Mouse (Mus musculus) stomach, postnatal 0 days (tissue): Measurements from ENCODE around the gene Bcl2l13.

ENCODE experiments used
- CTCF ChIP-seq: IDR thresholded peaks from 2 replicates; pipeline ENCODE4 v1.5.1; 2016; ENCODE audit warnings: antibody characterized with exemption, low read depth, mild to moderate bottlenecking, moderate library complexity
- EP300 ChIP-seq: optimal IDR thresholded peaks from 2 replicates; pipeline ENCODE3; 2016; ENCODE audit warnings: antibody characterized with exemption

DNA sequence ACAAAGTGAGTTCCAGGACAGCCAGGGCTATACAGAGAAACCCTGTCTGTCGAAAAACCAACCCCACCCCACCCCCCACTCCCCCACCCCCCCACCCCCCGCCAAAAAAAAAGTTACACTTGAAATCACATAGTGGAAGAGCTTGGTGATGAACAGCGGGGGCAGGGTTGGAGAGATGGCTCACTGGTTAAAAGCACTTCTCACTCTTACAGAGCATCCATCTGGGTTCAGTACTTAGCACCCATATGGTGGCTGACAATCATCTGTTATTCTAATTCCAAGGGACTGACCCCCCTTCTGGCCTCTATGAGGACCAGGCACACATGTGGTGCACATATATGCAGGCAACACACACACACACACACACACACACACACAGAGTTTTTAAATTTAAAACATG is 82.0 kb downstream of the Bcl2l13 start:
- TF ChIP-seq CTCF (no peak), EP300 (no peak)
